ENCODE assay signal across 8 mouse cellular contexts in the genomic region with DNA sequence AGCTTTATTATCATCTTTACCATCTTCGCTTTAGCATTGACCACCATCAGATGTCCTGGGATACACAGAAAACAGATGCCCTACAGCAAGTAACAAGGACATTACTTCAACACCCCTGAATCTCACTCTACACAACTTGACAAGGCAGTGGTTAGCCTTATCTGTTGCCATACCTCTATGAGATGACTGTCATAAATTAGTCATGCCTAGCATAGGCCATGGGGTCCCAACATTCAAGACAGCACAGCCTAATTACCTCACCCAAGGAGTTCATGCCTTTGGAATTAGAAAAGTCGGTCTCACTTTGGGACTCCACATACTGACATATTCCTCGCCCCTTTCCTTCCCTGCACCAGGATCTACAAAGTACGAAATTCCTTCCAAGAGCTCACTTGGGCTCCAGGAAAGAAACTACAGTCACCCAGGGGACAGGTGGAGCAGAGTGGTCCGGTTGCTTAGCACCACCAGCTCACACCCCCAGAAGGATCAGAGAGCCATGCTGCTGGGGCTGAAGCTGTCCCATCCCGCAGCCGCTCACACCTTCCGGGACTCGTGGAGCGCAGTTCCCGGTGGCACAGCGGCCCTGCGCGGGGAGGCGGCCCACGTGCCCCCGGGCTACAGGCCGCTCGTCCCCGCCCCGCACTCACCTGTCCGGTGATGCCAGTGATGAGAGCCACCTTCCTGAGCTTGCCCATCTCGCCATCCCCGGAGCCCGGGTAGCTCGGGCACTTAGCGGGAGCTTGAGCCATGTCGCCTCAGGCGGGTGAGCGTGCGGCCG. TPM values are rescaled to one million over a fixed set of nuclear protein-coding genes. Genes with fewer than 3 reads are reported as not detected.
A peak's percentile ranks its signal among the peaks of the same experiment; 100 is the strongest.
DNase-seq lines count a peak whose midpoint lies in the region; ATAC-seq and TF ChIP-seq lines count a peak whose summit lies in the region.

No protein-coding gene starts in this region.

- 4% methylated on average over 32 of the region's 32 CpGs for whole genome bisulfite sequencing in heart, embryonic 13.5 days
- 6% methylated on average over 21 of the region's 32 CpGs for WGBS in embryonic facial prominence, embryonic 14.5 days
- 4% methylated on average over 32 of the region's 32 CpGs for WGBS in limb, embryonic 13.5 days
- 2% methylated on average over 32 of the region's 32 CpGs for WGBS in small intestine, adult 2 months

- intact Hi-C loops in left cerebral cortex, postnatal 14 days (cut with DNase I) = no loop called here

- no peak for TF ChIP-seq EP300 in CH12.LX (IDR thresholded peaks at IDR 0.05; ENCODE audit: low read length)

- dilution Hi-C loops in CH12.LX (cut with MboI; ENCODE audit: extremely low pct_ligation_motif_present, extremely low pct_unique_long_range_greater_than_20kb, low sequenced_read_pairs) = no loop called here

- no peak for DNase-seq in heart, adult 18-20 months
- DNase-seq in CH12.LX (ENCODE audit: extremely low read depth) = no peak
- peak; percentile 36 for DNase-seq in embryonic facial prominence, embryonic 14.5 days (ENCODE audit: low spot score)
- no peak for DNase-seq in adrenal gland, postnatal 25 days
- DNase-seq in left cerebral cortex, postnatal 14 days (ENCODE audit: low spot score in 2 of 2) = no peak

- H3K4me1 ChIP-seq in heart, embryonic 13.5 days = peaks cover 16% of the 10 kb centered on the region
- H3K4me1 ChIP-seq in CH12.LX (ENCODE audit: control insufficient read depth in 1 of 2, insufficient read depth in 2 of 2) = peaks cover 7 to 13% of the 10 kb centered on the region in 2 experiments; a peak in 3 of 4 replicates
- H3K4me1 ChIP-seq in embryonic facial prominence, embryonic 14.5 days (ENCODE audit: control insufficient read depth, insufficient read depth, low read length) = 0 out of 2 replicates have a peak, but pooled peaks cover 3% of the 10 kb centered on the region
- peaks cover 21% of the 10 kb centered on the region for H3K4me1 ChIP-seq in limb, embryonic 13.5 days
- peaks cover 5% of the 10 kb centered on the region; the same call in 1 of the 2 replicates for H3K4me1 ChIP-seq in small intestine, adult 2 months (ENCODE audit: control insufficient read depth, insufficient read depth, insufficient read length, low read length)

- peak; percentile 16; the same call in 1 of the 2 replicates for ATAC-seq in heart, embryonic 13.5 days (ENCODE audit: extremely low read depth, insufficient number of reproducible peaks, low FRiP score, low TSS enrichment)
- peak; percentile 51 for ATAC-seq in embryonic facial prominence, embryonic 14.5 days (ENCODE audit: low read depth)
- peak; percentile 70 for ATAC-seq in limb, embryonic 13.5 days (ENCODE audit: low FRiP score, low read depth)

- no peaks in the 10 kb centered on the region for H3K9me3 ChIP-seq in heart, embryonic 13.5 days
- no peaks in the 10 kb centered on the region for H3K9me3 ChIP-seq in CH12.LX (replicated peaks; ENCODE audit: low read length)
- no peaks in the 10 kb centered on the region for H3K9me3 ChIP-seq in embryonic facial prominence, embryonic 14.5 days (ENCODE audit: control insufficient read depth, low read length)
- H3K9me3 ChIP-seq in limb, embryonic 13.5 days = no peaks in the 10 kb centered on the region

- peaks cover under 1% of the 10 kb centered on the region; the same call in 1 of the 2 replicates for H3K36me3 ChIP-seq in heart, embryonic 13.5 days
- no peaks in the 10 kb centered on the region for H3K36me3 ChIP-seq in CH12.LX (replicated peaks in 1 of 2; ENCODE audit: control insufficient read depth in 1 of 2, insufficient read depth in 1 of 2, low read length in 1 of 2)
- no peaks in the 10 kb centered on the region for H3K36me3 ChIP-seq in embryonic facial prominence, embryonic 14.5 days (ENCODE audit: control insufficient read depth, insufficient read depth, low read length)
- H3K36me3 ChIP-seq in limb, embryonic 13.5 days = no peaks in the 10 kb centered on the region
- no peaks in the 10 kb centered on the region for H3K36me3 ChIP-seq in small intestine, adult 2 months (ENCODE audit: control insufficient read depth, insufficient read depth, low read length)

- H3K4me2 ChIP-seq in heart, embryonic 13.5 days = peak overlapping the region; percentile 98
- peak overlapping the region; percentile 91 for H3K4me2 ChIP-seq in CH12.LX (ENCODE audit: insufficient read depth, low read depth, poor library complexity, severe bottlenecking)
- H3K4me2 ChIP-seq in embryonic facial prominence, embryonic 14.5 days (ENCODE audit: low read depth, low read length) = peak overlapping the region; percentile 90
- peak overlapping the region; percentile 87 for H3K4me2 ChIP-seq in limb, embryonic 13.5 days (replicated peaks)

- no peaks in the 10 kb centered on the region for H3K27me3 ChIP-seq in heart, embryonic 13.5 days (replicated peaks)
- no peaks in the 10 kb centered on the region for H3K27me3 ChIP-seq in CH12.LX (replicated peaks)
- H3K27me3 ChIP-seq in embryonic facial prominence, embryonic 14.5 days (replicated peaks; ENCODE audit: control insufficient read depth, insufficient read depth, low read length) = no peaks in the 10 kb centered on the region
- H3K27me3 ChIP-seq in limb, embryonic 13.5 days = no peaks in the 10 kb centered on the region
- no peaks in the 10 kb centered on the region for H3K27me3 ChIP-seq in small intestine, adult 2 months (ENCODE audit: control insufficient read depth, insufficient read depth, low read length)

- no peak for TF ChIP-seq RAD21 in CH12.LX (IDR thresholded peaks at IDR 0.05; ENCODE audit: low read depth, low read length)

- peak overlapping the region; percentile 91 for H3K9ac ChIP-seq in heart, embryonic 13.5 days
- peak overlapping the region; percentile 42 for H3K9ac ChIP-seq in CH12.LX (ENCODE audit: insufficient read depth, low read depth)
- H3K9ac ChIP-seq in embryonic facial prominence, embryonic 14.5 days (ENCODE audit: low read depth, low read length) = peak overlapping the region; percentile 90
- peak overlapping the region; percentile 81 for H3K9ac ChIP-seq in limb, embryonic 13.5 days

- peak overlapping the region; percentile 54; the same call in 1 of the 2 replicates for H3K27ac ChIP-seq in heart, embryonic 13.5 days (replicated peaks)
- no peak overlapping the region for H3K27ac ChIP-seq in CH12.LX (ENCODE audit: insufficient read depth, low read depth)
- H3K27ac ChIP-seq in embryonic facial prominence, embryonic 14.5 days (replicated peaks; ENCODE audit: low read depth, low read length) = 0 out of 2 replicates have a peak overlapping the region, but pooled peaks have one; percentile 33
- H3K27ac ChIP-seq in limb, embryonic 13.5 days = peak overlapping the region; percentile 8; the same call in 1 of the 2 replicates
- H3K27ac ChIP-seq in small intestine, adult 2 months (ENCODE audit: insufficient read depth, low read depth, low read length) = peak overlapping the region; percentile 69

- in situ Hi-C loops in CH12.LX (cut with MboI; ENCODE audit: low pct_ligation_motif_present, low pct_unique_long_range_greater_than_20kb, low sequenced_read_pairs) = no loop called here

- TF ChIP-seq POLR2A in CH12.LX (IDR thresholded peaks at IDR 0.05; ENCODE audit: low read depth, low read length) = no peak
- TF ChIP-seq POLR2A in small intestine, adult 2 months (IDR thresholded peaks at IDR 0.05; ENCODE audit: low read depth, low read length) = no peak

- no peaks in the 10 kb centered on the region; the same call in 1 of the 2 replicates for H3K79me2 ChIP-seq in CH12.LX (replicated peaks; ENCODE audit: control insufficient read depth, extremely low read depth, insufficient read depth, poor library complexity, severe bottlenecking)

- TF ChIP-seq CTCF in CH12.LX (conservative IDR thresholded peaks at IDR 0.05 in 1 of 2, IDR thresholded peaks at IDR 0.05 in 1 of 2; ENCODE audit: low read depth in 2 of 2, low read length in 2 of 2) = no peak
- TF ChIP-seq CTCF in small intestine, adult 2 months (IDR thresholded peaks at IDR 0.05; ENCODE audit: extremely low read depth, insufficient read length, insufficient replicate concordance, low read depth, low read length) = no peak

- peak overlapping the region; percentile 80 for H3K4me3 ChIP-seq in heart, embryonic 13.5 days
- peak overlapping the region; percentile 56 to 91 (median 81) for H3K4me3 ChIP-seq in CH12.LX (replicated peaks in 1 of 3; ENCODE audit: low read depth in 2 of 3, low read length in 2 of 3, poor library complexity in 1 of 3)
- peak overlapping the region; percentile 93 for H3K4me3 ChIP-seq in embryonic facial prominence, embryonic 14.5 days (ENCODE audit: low read depth, low read length)
- peak overlapping the region; percentile 67 for H3K4me3 ChIP-seq in limb, embryonic 13.5 days
- H3K4me3 ChIP-seq in small intestine, adult 2 months (ENCODE audit: low read depth, low read length) = peak overlapping the region; percentile 86

TF ChIP-seq in CH12.LX, 34 proteins besides CTCF, POLR2A, EP300 and RAD21 (continues in another document):
- TF ChIP-seq SIN3A (IDR thresholded peaks at IDR 0.05; ENCODE audit: low read length) = no peak
- TF ChIP-seq IRF4 (IDR thresholded peaks at IDR 0.05; ENCODE audit: low read depth, low read length) = no peak
- TF ChIP-seq ZMIZ1 (IDR thresholded peaks at IDR 0.05; ENCODE audit: low read depth, low read length) = no peak
- no peak for TF ChIP-seq KAT2A (IDR thresholded peaks at IDR 0.05; ENCODE audit: insufficient replicate concordance, low read length)
- TF ChIP-seq ELF1 (IDR thresholded peaks at IDR 0.05; ENCODE audit: low read depth, low read length) = no peak
- TF ChIP-seq GABPA (IDR thresholded peaks at IDR 0.05; ENCODE audit: insufficient replicate concordance, low read depth, low read length) = no peak
- TF ChIP-seq HCFC1 (IDR thresholded peaks at IDR 0.05; ENCODE audit: low read depth, low read length) = no peak
- no peak; the same call in 1 of the 2 replicates for TF ChIP-seq MAX (IDR thresholded peaks at IDR 0.05; ENCODE audit: low read length)
- no peak for TF ChIP-seq ETS1 (conservative IDR thresholded peaks at IDR 0.05; ENCODE audit: low read depth, low read length)
- TF ChIP-seq MXI1 (IDR thresholded peaks at IDR 0.05; ENCODE audit: low read depth, low read length) = no peak
- TF ChIP-seq USF1 (IDR thresholded peaks at IDR 0.05; ENCODE audit: low read depth, low read length) = no peak
- TF ChIP-seq JUND (conservative IDR thresholded peaks at IDR 0.05; ENCODE audit: low read depth, low read length) = no peak
- no peak for TF ChIP-seq MAFK (IDR thresholded peaks at IDR 0.05; ENCODE audit: insufficient replicate concordance, low read length)

RNA-seq across cellular contexts. Expression of gene Gmds, which starts 0.6 kb away (rescaled TPM):
- 24.7 and 26.0 TPM in 2 replicates for polyA plus RNA-seq in heart, embryonic 13.5 days (2015; fragmentation: Nextera tagmentation; extraction: Ambion mirVana)
- total RNA-seq in heart, adult 18-20 months (2021) = 1 to 10 TPM; 5.5 to 6.5 TPM
- 11.0 and 12.3 TPM in 2 replicates for total RNA-seq in CH12.LX (2012; rRNA removed)
- total RNA-seq in CH12.LX (2014; rRNA removed) = 15.1 and 18.2 TPM in 2 replicates
- polyA plus RNA-seq in CH12.LX (2012; ENCODE audit: insufficient read length, low read depth) = 17.0 and 19.3 TPM in 2 replicates
- 39.4 and 41.9 TPM in 2 replicates for polyA plus RNA-seq in embryonic facial prominence, embryonic 14.5 days (2014; fragmentation: Nextera tagmentation; extraction: Ambion mirVana)
- polyA plus RNA-seq in limb, embryonic 13.5 days (2015; fragmentation: Nextera tagmentation; extraction: Ambion mirVana) = 46.9 and 49.2 TPM in 2 replicates
- polyA plus RNA-seq in small intestine, adult 2 months (2012; rRNA removed) = 205 and 230 TPM in 2 replicates
- total RNA-seq in adrenal gland, postnatal 25 days (2021) = 4.9 and 5.8 TPM in 2 replicates
- total RNA-seq in left cerebral cortex, postnatal 14 days (2021) = 10 to 100 TPM; 12.8 to 14.0 TPM

Comparison
In these comparisons a context has a peak if more than half of its experiments do, and no peak if none do; other contexts are left out.
1. ATAC-seq: peak in every context shown above with its lines; median percentile 70 in limb, embryonic 13.5 days; 51 in embryonic facial prominence, embryonic 14.5 days; 16 in heart, embryonic 13.5 days.